Mouse (Mus musculus): ENCODE data around the gene Emc4.
A peak's percentile ranks its signal among the peaks of the same experiment; 100 is the strongest.

The Emc4 gene

DNA sequence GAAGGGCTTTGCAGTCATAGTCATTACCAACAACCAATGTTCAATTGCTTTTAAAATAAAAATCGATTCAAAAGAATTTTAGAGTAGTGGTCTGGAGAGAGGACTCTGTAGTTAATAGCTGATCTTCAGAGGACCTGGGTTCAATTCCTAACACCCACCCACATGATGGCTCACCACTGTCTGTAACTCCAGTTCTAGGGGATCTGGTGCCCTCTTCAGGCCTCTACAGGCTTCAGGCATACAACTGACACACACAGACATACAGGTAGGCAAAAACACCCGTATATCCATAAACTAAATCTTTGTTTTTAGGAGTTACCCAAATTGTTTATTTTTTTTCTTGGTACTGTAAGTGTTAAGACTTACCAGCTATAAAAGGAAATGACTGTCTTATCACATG, 28.1 kb downstream of the Emc4 start:
- no peak for DNase-seq (ENCODE audit: low read depth)

DNA sequence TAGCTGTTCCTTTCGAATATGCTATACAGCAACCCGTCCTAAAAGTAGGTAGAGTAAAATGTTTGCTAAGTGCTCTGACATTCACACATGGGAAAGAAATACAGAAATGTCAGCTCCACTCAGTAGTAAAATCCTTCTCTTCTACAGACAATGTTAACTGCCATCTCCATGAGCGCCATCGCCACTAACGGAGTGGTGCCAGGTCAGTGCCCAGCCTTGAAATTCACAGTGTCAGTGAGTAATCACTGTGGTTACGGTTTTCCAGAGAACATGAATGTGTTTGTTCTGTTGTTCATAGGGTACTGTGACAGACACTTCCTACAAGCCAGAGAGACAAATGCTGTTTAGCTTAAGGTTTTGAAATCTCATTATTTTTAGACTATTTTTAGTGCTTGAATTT, 30.6 kb downstream of the Emc4 start:
- no peak for DNase-seq (ENCODE audit: low read depth)

DNA sequence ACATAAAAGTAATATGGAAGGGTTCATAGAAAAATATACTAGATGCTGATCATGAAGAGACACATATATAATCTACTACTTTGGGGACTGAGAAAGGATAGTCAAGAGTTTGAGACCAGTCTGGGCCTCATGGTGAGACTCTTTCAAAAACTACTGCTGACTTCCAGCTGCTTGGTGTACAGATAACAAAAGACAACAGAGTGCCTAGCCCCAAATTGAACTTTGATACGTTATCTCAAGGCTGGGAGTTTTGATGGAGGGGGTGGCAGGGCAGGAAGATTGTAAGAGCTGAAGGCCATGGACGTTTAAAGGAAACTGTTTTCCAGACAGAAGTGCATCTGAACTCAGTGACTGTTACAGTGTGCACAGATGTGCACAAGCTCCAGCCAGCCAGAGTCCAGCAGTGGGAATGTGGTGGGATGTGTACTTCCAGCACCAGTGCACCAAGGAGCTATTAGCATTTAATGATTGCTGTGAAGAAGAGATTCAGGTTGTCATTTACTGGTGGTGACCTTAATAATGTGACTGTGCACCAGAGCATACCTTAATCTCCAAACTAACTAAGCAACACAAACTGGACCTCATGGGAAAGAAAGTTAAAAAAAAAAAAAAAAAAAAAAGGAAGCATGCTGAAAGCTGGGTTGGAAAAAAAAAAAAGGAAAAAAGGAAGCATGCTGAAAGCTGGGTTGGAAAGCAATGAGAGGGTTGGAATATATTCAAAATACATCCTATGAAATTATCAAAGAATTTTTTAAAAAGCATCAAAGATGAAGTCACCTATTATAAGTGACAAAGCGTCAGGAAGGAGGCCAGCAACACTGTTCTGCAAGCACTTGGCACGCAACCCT, 35.6 kb downstream of the Emc4 start:
- no peak for DNase-seq (ENCODE audit: low read depth)

DNA sequence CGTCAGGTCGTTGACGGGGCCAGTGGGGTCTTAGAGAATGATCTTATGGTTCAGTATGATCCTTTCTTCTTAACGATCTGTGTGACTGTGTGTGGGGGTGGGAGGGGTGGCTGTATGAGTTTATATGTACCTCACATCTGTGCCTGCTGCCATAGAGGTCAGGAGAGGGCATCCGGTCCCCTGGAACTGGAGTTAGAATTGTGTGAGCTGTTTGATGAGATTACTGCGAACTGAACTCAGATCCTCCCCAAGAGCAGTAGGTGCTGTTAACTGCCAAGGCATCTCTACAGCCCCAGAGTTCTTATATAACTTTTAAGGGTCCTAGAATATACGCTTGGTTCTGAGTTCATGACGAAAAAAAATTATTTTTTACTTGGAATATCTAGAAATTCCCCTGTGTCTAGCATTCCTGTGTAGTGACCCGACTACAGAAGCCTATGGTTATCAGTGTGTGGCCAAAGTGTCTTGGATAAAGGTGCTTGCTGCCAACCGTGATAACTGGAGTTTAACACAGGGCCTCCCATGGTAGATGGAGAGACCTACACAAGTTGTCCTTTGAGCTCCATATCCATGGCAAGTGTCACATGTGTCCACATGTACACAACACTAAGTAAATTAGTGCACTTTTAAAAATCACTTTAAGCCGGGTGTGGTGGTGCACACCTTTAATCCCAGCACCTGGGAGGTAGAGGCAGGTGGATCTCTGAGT, 39.6 kb downstream of the Emc4 start:
- DNase-seq (ENCODE audit: low read depth), result no peak

DNA sequence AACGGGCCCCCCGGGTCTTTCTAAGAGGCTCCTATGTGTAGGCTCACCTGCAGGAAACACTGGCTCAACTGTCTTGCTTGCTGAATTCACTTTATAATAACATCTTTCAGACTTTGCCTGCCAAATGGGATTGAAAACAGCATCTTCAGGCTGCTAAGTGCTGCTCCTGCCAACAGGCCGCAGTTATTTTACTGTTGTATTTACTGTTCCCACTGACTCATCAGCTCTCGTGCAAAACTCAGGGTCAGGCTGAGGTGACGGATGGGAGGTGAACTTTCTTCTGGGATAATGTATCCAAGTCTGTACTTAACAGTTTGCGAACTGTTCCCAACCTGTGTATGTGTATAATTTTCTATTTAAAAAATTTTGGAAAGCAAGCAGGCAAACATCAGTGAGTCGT, 48.9 kb downstream of the Emc4 start:
- peak; percentile 59 for DNase-seq (ENCODE audit: low read depth)

DNA sequence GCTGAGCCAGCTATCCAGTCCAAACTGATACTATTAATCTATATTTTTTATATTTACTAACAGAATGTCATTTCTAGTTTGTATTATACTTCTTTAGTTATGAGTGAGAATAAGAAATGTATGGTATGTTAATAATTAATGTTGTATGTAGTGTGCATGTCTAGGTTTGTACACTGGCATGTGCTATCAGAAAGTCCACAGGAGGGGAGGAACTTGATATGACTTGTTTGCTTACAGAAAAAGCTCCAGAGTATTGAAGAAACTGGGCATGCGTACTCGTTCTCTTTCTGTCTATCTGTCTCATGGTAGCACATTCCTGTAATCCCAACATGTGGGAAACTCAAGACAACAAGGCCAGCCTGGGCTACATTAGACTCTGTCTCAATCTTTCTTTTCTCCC, 49.6 kb downstream of the Emc4 start:
- no peak for DNase-seq (ENCODE audit: low read depth)

DNA sequence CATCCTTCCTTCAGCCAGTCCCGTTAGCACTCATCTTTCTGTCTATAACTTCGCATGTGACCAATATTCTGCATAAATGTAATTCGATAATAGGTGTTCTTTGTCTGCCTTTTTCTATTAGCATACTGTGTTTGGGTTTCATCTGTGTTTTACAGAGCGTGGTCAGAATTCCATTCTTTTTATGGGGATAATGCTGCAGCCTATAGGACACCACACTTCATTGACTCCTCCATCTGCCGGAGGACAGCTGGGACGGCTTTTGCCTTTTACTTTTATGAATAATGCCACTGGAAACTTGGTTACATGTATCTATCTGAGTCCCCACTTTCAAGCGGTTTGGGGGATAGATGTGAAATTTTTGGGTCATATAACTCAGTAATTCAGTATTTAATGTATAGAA, 52.2 kb downstream of the Emc4 start:
- no peak for DNase-seq (ENCODE audit: low read depth)

Measured in fibroblast of lung, adult 2 months (primary cell).